Mouse (Mus musculus): ENCODE results near the gene Cfap43. TPM values are rescaled to one million over a fixed set of nuclear protein-coding genes. Genes with fewer than 3 reads are reported as not detected.

The Cfap43 gene
- polyA plus RNA-seq, 2 experiments, result 0.08 to 0.11 TPM

DNA sequence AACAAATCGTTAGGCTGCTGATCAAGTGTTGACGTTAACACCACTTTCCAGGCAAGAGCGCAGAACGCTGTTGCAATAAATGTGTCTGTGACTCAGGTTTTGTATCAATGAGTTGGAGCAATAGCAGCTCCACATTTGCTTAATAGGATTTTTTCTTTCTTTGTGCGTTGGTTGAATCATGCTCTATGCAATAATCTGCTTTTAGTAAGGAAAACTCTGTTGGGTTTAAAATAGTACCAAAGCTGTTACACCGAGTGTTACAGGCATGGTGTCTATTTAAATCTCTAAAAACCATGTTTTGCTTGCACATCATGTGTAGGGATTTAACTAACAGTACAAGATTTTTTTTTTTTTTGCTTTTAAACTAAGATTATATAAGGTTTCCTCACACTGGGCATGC, 20.3 kb upstream of the Cfap43 start:
- no peak overlapping the region for H3K27ac ChIP-seq (replicated peaks; ENCODE audit: low read depth, low read length)
- no peak overlapping the region for H3K4me2 ChIP-seq (replicated peaks; ENCODE audit: low read depth, low read length, severe bottlenecking)
- no peaks in the 10 kb centered on the region for H3K27me3 ChIP-seq (ENCODE audit: control insufficient read depth, insufficient read depth, low read length)
- H3K9me3 ChIP-seq (ENCODE audit: control insufficient read depth, low read length), result no peaks in the 10 kb centered on the region
- TF ChIP-seq POLR2A (IDR thresholded peaks at IDR 0.05; ENCODE audit: borderline replicate concordance, extremely low read depth, insufficient read depth, insufficient read length), result no peak
- DNase-seq (ENCODE audit: low spot score), result no peak
- no peak overlapping the region for H3K4me3 ChIP-seq (replicated peaks; ENCODE audit: low read length)
- no peaks in the 10 kb centered on the region for H3K4me1 ChIP-seq (ENCODE audit: control insufficient read depth, insufficient read depth, low read length)
- no peaks in the 10 kb centered on the region for H3K36me3 ChIP-seq (ENCODE audit: control insufficient read depth, insufficient read depth, low read length)
- 62% methylated on average over 6 of the region's 6 CpGs for WGBS
- no peak overlapping the region for H3K9ac ChIP-seq (ENCODE audit: low read depth, low read length, severe bottlenecking)
- ATAC-seq (ENCODE audit: low FRiP score, low read depth), result no peak

DNA sequence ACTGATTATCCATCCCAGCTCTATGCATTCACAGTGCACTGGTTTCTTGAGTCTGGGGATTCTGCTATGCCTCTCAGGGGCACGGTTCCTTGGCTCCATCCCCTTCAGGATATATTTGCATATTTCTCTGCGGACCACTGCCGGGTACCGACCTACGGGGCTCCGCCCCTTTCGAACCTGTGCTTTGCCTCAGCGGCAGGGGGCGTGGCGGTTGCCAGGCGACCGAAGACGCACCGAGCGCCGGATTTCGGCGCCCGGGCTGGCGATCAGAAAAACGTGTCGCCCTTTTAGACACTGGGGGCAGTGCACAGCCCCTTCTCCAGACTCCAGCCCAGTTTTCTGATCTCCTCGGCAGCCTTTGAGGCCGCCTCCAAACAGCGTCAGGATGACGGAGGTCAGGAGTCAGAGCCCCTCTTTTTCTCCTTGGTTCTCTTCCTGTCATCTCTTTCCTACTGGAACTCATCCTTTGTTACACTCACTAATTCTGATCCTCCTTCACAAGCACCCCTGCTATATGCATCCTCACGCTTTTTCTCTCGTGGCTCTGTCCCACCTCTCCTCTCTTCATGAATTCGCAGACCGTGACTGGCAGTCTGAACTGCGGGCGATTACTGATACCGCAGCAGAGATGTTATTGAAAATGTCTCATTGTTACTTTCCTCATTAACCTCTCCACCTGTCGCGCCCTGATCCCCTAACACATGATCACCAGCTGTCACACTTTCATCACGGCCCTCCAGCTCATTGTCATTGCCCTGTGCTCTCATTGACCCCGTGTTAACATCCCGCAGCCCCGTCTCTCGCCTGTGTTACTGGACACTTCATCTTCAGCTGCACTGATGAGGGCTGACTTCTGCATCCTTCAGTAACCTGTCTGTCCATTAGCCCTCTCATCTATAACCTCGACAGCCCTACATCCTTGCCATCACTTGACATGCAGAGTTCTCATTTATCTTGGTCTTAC, 18.6 kb upstream of the Cfap43 start, which contains the start of gene Cfap58:
TSS of gene Cfap58 (plus strand) at position 233 of the 964 bp plus-strand sequence.
- H3K9ac ChIP-seq (ENCODE audit: low read depth, low read length, severe bottlenecking), result 0 out of 2 replicates have a peak within 1 kb of the TSS, but pooled peaks have one; percentile 25
- no peaks in the 10 kb centered on the region for H3K9me3 ChIP-seq (ENCODE audit: control insufficient read depth, low read length)
- DNase-seq (ENCODE audit: low spot score) (peak; percentile 51), ATAC-seq (ENCODE audit: low FRiP score, low read depth) (peak; percentile 86)
- no peak for TF ChIP-seq POLR2A (IDR thresholded peaks at IDR 0.05; ENCODE audit: borderline replicate concordance, extremely low read depth, insufficient read depth, insufficient read length)
- H3K36me3 ChIP-seq (ENCODE audit: control insufficient read depth, insufficient read depth, low read length), result no peaks in the 10 kb centered on the region
- H3K4me2 ChIP-seq (replicated peaks; ENCODE audit: low read depth, low read length, severe bottlenecking), result peak within 1 kb of the TSS; percentile 72
- H3K27ac ChIP-seq (replicated peaks; ENCODE audit: low read depth, low read length), result no peak within 1 kb of the TSS
- no peaks in the 10 kb centered on the region for H3K27me3 ChIP-seq (ENCODE audit: control insufficient read depth, insufficient read depth, low read length)
- 8% methylated on average over 41 of the region's 41 CpGs for WGBS
- no peaks in the 10 kb centered on the region for H3K4me1 ChIP-seq (ENCODE audit: control insufficient read depth, insufficient read depth, low read length)
- peak within 1 kb of the TSS; percentile 38 for H3K4me3 ChIP-seq (replicated peaks; ENCODE audit: low read length)

DNA sequence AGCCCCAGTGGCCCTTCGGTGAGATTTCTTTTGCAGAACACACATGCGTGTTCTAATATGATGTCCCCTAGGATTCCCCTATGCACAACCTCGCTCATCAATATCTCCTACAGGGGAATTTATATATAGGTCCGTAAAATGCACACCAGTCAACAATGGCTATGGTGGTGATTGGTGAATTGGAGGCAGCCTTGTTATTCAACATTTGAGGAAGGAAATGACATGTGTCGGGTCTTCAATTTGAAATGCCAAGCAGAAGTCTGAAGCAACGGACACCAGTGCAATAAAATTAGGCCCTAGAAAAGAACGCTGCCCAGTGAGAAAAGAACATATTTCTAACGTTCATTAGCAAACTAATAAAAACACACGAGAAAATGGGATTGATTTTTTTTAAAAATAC, 17.9 kb upstream of the Cfap43 start:
- no peak overlapping the region for H3K9ac ChIP-seq (ENCODE audit: low read depth, low read length, severe bottlenecking)
- H3K9me3 ChIP-seq (ENCODE audit: control insufficient read depth, low read length), result no peaks in the 10 kb centered on the region
- no peaks in the 10 kb centered on the region for H3K36me3 ChIP-seq (ENCODE audit: control insufficient read depth, insufficient read depth, low read length)
- peak overlapping the region; percentile 72 for H3K4me2 ChIP-seq (replicated peaks; ENCODE audit: low read depth, low read length, severe bottlenecking)
- no peak for DNase-seq (ENCODE audit: low spot score)
- H3K4me3 ChIP-seq (replicated peaks; ENCODE audit: low read length), result peak overlapping the region; percentile 38
- H3K4me1 ChIP-seq (ENCODE audit: control insufficient read depth, insufficient read depth, low read length), result no peaks in the 10 kb centered on the region
- ATAC-seq (ENCODE audit: low FRiP score, low read depth), result no peak
- no peak for TF ChIP-seq POLR2A (IDR thresholded peaks at IDR 0.05; ENCODE audit: borderline replicate concordance, extremely low read depth, insufficient read depth, insufficient read length)
- WGBS, result 61% methylated on average over 9 of the region's 9 CpGs
- H3K27me3 ChIP-seq (ENCODE audit: control insufficient read depth, insufficient read depth, low read length), result no peaks in the 10 kb centered on the region
- H3K27ac ChIP-seq (replicated peaks; ENCODE audit: low read depth, low read length), result no peak overlapping the region

DNA sequence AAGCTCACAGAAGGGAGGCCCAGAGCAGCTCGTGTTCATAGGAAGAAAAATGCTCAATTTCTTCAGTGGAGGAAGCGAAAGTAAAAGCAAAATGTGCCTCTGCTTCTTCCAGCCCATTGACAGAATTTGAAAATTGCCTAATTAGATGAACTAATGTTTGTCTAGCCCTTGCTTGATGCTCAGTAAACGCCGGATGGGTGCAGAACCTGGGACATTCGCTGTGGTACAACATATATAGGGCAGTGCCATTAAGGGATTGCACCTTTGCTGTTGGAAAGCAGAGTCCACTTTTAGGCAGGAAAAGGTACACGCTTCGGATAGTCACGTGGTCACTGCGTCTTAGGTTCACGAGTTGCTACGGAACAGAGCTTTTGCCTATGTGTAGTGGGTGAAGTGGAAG, 17.4 kb upstream of the Cfap43 start:
- Histone ChIP-seq H3K36me3 (ENCODE audit: control insufficient read depth, insufficient read depth, low read length) (no peaks in the 10 kb centered on the region), H3K27ac (replicated peaks; ENCODE audit: low read depth, low read length) (no peak overlapping the region), H3K9ac (ENCODE audit: low read depth, low read length, severe bottlenecking) (no peak overlapping the region), H3K4me1 (ENCODE audit: control insufficient read depth, insufficient read depth, low read length) (no peaks in the 10 kb centered on the region), H3K4me2 (replicated peaks; ENCODE audit: low read depth, low read length, severe bottlenecking) (no peak overlapping the region), H3K27me3 (ENCODE audit: control insufficient read depth, insufficient read depth, low read length) (no peaks in the 10 kb centered on the region), H3K9me3 (ENCODE audit: control insufficient read depth, low read length) (no peaks in the 10 kb centered on the region), H3K4me3 (replicated peaks; ENCODE audit: low read length) (no peak overlapping the region)
- no peak for TF ChIP-seq POLR2A (IDR thresholded peaks at IDR 0.05; ENCODE audit: borderline replicate concordance, extremely low read depth, insufficient read depth, insufficient read length)
- WGBS, result 90% methylated on average over 11 of the region's 11 CpGs
- ATAC-seq (ENCODE audit: low FRiP score, low read depth) (no peak), DNase-seq (ENCODE audit: low spot score) (no peak)

DNA sequence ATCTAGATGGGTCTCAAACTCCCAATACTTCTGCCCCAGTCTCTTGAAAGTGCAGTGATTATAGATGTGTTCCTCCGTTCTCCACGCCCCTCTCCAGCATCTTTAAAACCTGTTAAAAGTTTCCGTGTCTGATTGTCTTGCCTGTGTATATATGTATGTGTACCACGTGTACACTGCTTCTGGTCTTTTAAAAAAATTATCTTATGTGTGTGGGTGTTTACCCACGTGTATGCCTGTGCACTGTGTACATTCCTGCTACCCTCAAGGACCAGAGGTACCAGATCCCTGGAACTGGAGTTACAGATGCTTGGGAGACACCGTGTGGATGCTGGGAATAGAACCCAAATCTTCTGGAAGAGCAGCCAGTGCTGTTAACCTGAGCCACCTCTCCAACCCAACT, 16.4 kb upstream of the Cfap43 start:
- Histone ChIP-seq H3K27ac (replicated peaks; ENCODE audit: low read depth, low read length) (no peak overlapping the region), H3K4me3 (replicated peaks; ENCODE audit: low read length) (no peak overlapping the region), H3K9me3 (ENCODE audit: control insufficient read depth, low read length) (no peaks in the 10 kb centered on the region), H3K27me3 (ENCODE audit: control insufficient read depth, insufficient read depth, low read length) (no peaks in the 10 kb centered on the region), H3K36me3 (ENCODE audit: control insufficient read depth, insufficient read depth, low read length) (no peaks in the 10 kb centered on the region), H3K4me2 (replicated peaks; ENCODE audit: low read depth, low read length, severe bottlenecking) (no peak overlapping the region), H3K9ac (ENCODE audit: low read depth, low read length, severe bottlenecking) (no peak overlapping the region), H3K4me1 (ENCODE audit: control insufficient read depth, insufficient read depth, low read length) (no peaks in the 10 kb centered on the region)
- WGBS, result 82% methylated on average over 6 of the region's 6 CpGs
- no peak for ATAC-seq (ENCODE audit: low FRiP score, low read depth)
- no peak for DNase-seq (ENCODE audit: low spot score)
- TF ChIP-seq POLR2A (IDR thresholded peaks at IDR 0.05; ENCODE audit: borderline replicate concordance, extremely low read depth, insufficient read depth, insufficient read length), result no peak

Measured in limb, embryonic 14.5 days (tissue).